Mouse (Mus musculus): ENCODE data around the gene Acot2.
"Not testable (repeated sequence)": the region's sequence is repeated elsewhere in the genome, so short reads cannot be mapped to it uniquely, and the experiment has no call there.

Acot2 gene

GRCm38 (mm10) chr12:83998341-83999107 lies 10.9 kb downstream of the Acot2 start:
- no peak for DNase-seq

- DNase-seq: not testable (repeated sequence)
Measured at GRCm38 (mm10) chr12:83999237-83999636, 11.6 kb downstream of the Acot2 start.

- no peak for DNase-seq
Measured at GRCm38 (mm10) chr12:84000418-84000817, 12.8 kb downstream of the Acot2 start.

GRCm38 (mm10) chr12:84003866-84004265 lies 16.2 kb downstream of the Acot2 start:
- DNase-seq: no peak

- no peak for DNase-seq
Measured at GRCm38 (mm10) chr12:84008251-84008650, 20.6 kb downstream of the Acot2 start.

GRCm38 (mm10) chr12:84008729-84009128 lies 21.1 kb downstream of the Acot2 start:
- no peak for DNase-seq

- DNase-seq: peak; percentile 56 to 71
Measured at GRCm38 (mm10) chr12:84009171-84009965, 21.7 kb downstream of the Acot2 start, which contains the start of gene Acot1. TSS of gene Acot1 (plus strand) at chr12:84009490.

GRCm38 (mm10) chr12:84010201-84010600 lies 22.5 kb downstream of the Acot2 start:
- no peak for DNase-seq

GRCm38 (mm10) chr12:84011251-84012040 lies 23.8 kb downstream of the Acot2 start:
- DNase-seq: peak; percentile 74 to 87

GRCm38 (mm10) chr12:84013130-84013529 lies 25.5 kb downstream of the Acot2 start:
- DNase-seq: no peak

- DNase-seq: no peak
Measured at GRCm38 (mm10) chr12:84013701-84014100, 26.0 kb downstream of the Acot2 start.

GRCm38 (mm10) chr12:84020528-84020927 lies 32.9 kb downstream of the Acot2 start:
- not testable (repeated sequence) for DNase-seq

- DNase-seq: not testable (repeated sequence)
Measured at GRCm38 (mm10) chr12:84022266-84022665, 34.6 kb downstream of the Acot2 start.

GRCm38 (mm10) chr12:84023052-84023745 lies 35.5 kb downstream of the Acot2 start:
- no peak for DNase-seq

GRCm38 (mm10) chr12:84025888-84026287 lies 38.2 kb downstream of the Acot2 start:
- DNase-seq: no peak

- DNase-seq: not testable (repeated sequence)
Measured at GRCm38 (mm10) chr12:84028328-84028727, 40.7 kb downstream of the Acot2 start.

- not testable (repeated sequence) for DNase-seq
Measured at GRCm38 (mm10) chr12:84029043-84029442, 41.4 kb downstream of the Acot2 start.

GRCm38 (mm10) chr12:84030659-84031332 lies 43.1 kb downstream of the Acot2 start:
- peak; percentile 80 to 88 for DNase-seq

- DNase-seq: no peak
Measured at GRCm38 (mm10) chr12:84032854-84033253, 45.2 kb downstream of the Acot2 start.

GRCm38 (mm10) chr12:84033302-84033701 lies 45.6 kb downstream of the Acot2 start:
- DNase-seq: not testable (repeated sequence)

- no peak for DNase-seq
Measured at GRCm38 (mm10) chr12:84034108-84034507, 46.4 kb downstream of the Acot2 start.

- DNase-seq: not testable (repeated sequence)
Measured at GRCm38 (mm10) chr12:84038241-84038640, 50.6 kb downstream of the Acot2 start, which contains the start of gene Acot4. TSS of gene Acot4 (plus strand) at chr12:84038379.

All from cerebellum, postnatal 25 days (tissue).